Mouse (Mus musculus): ENCODE data around the gene Slc35c2. TPM values are rescaled to one million over a fixed set of nuclear protein-coding genes. Genes with fewer than 3 reads are reported as not detected.
A peak's percentile ranks its signal among the peaks of the same experiment; 100 is the strongest.

Gene Slc35c2
- total RNA-seq (2015; ENCODE audit: low replicate concordance), result 11.9 and 18.0 TPM in 2 replicates
- total RNA-seq (2017; ENCODE audit: low replicate concordance), result 5.2 and 10.5 TPM in 2 replicates

DNA sequence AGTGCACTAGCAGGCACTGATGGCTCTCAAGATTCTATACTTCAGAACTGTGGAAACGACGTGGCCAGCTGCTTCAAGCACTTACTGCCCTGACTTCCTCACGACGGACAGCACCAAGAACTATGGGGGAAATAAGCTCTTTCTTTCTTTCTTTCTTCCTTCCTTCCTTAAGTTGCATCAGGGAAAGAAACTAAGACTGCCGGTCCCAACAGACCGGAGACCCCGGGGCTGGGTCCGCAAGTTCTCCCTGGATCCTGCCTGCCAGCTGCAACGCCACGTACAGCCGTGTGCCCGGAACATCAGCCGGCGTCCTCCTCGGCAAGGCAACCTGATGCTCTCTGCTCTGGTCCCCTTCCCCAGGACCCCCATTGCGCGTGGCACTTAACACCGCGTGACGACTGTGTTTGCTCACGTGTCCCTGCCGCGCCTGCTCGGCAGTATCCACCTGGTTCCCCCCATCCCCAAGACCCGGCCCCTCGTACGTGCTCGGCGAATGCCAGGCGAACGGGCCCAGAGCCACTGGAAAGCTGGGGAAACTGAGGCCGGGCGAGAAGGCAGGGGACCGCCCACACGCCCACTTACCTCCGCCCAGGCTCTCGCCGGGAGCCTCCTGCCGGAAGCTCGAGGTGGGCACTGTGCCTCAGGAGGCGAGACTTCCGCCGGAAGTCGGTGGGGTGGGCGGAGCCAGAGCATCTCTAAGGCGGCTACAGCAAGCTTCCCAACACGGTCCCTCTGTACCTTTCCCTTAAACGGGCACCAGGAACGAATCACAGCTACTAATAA, at the start of gene Slc35c2:
Slc35c2 (minus strand) TSS at position 668 of the 783 bp plus-strand sequence.
- peak; percentile 83 for ATAC-seq (replicated peaks; ENCODE audit: low FRiP score, poor library complexity, severe bottlenecking)

GRCm38 (mm10) chr2:165337191-165337590, 49.5 kb upstream of the Slc35c2 start:
- no peak for ATAC-seq (replicated peaks; ENCODE audit: low FRiP score, poor library complexity, severe bottlenecking)

DNA sequence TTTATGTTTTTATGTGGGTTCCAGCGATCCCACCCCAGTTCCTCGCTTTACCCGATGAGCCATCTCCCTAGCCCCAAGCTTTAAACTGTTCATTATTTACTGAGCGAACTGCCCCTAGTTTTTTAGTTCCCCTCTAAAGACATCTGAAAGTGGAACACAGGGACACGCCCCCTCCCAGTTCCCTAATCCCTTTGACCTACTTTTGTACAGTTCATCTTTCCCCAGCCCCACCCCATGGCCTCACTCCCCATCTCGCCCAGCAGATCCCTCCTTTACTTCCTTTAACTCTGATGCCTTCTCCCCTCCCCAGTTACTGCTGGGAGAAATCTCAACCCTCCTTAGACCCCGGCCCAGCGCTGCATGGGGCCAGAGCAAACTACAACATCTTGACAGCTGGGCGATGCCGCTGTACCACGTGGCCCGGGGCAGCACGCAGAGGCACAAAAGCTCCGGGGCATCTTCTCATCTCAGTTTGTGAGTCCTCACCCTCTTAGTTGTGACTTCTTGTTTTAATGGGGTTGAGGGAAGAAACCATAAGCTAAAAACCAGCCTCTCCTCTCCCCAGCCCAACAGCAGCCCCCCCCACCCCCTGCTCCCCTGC, 45.0 kb upstream of the Slc35c2 start:
- ATAC-seq (replicated peaks; ENCODE audit: low FRiP score, poor library complexity, severe bottlenecking), result no peak

DNA sequence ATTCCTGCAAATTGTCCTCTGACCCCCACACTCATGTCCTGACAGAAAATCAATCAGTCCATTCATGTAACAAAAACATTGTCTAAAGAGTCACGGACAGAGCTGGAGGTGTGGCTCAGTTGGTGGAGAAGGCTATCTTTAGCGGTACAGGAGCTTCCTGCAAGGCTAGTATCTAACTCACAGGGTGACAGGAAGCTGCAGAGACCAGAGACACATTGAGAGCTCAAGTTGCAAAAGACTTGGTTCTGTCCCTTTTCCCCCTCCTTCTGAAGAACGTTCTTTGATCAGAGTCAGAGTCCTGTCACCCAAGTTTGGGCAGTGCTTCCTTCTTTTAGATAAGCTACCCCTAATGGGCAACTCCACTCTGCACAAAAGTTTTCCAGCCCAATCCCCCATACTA, 42.0 kb upstream of the Slc35c2 start:
- no peak for ATAC-seq (replicated peaks; ENCODE audit: low FRiP score, poor library complexity, severe bottlenecking)

DNA sequence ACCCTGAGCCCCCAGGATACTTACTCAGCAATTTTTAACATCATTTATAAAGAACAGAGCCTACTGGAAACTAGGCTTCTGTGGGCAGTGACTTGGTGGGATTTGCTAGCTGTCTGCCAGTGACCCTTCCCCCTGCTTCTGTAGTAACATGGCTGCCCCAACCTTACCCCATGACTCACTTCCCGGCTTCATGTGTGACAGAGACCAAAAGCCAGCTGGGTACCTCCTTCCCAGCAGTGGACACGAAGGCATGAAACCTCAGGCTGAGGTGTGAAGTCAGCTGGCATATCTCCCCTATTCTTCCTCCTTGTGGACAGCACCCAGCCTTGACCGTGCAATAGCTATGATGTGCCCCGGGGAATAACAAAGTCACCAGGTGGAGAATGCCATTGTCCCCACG, 41.1 kb upstream of the Slc35c2 start:
- no peak for ATAC-seq (replicated peaks; ENCODE audit: low FRiP score, poor library complexity, severe bottlenecking)

DNA sequence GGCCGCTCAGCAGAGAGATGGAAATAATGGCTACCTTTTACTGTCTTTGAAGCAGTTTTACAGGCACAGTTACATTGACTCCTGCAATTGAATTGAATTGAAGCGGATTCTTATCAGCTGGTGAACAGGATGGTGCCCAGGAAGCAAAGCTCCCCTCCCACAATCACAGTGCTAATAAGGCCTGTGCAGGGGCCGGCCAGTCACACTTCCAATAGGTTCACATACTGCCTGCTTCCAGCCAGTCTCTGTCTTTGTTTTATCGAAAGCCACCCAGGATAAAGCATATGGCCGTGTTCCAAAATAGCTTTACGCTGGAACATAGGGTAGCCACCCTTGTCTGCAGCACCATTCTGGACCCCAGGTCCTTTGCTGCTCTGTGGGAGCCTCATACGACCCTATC, 39.7 kb upstream of the Slc35c2 start:
- ATAC-seq (replicated peaks; ENCODE audit: low FRiP score, poor library complexity, severe bottlenecking), result no peak

DNA sequence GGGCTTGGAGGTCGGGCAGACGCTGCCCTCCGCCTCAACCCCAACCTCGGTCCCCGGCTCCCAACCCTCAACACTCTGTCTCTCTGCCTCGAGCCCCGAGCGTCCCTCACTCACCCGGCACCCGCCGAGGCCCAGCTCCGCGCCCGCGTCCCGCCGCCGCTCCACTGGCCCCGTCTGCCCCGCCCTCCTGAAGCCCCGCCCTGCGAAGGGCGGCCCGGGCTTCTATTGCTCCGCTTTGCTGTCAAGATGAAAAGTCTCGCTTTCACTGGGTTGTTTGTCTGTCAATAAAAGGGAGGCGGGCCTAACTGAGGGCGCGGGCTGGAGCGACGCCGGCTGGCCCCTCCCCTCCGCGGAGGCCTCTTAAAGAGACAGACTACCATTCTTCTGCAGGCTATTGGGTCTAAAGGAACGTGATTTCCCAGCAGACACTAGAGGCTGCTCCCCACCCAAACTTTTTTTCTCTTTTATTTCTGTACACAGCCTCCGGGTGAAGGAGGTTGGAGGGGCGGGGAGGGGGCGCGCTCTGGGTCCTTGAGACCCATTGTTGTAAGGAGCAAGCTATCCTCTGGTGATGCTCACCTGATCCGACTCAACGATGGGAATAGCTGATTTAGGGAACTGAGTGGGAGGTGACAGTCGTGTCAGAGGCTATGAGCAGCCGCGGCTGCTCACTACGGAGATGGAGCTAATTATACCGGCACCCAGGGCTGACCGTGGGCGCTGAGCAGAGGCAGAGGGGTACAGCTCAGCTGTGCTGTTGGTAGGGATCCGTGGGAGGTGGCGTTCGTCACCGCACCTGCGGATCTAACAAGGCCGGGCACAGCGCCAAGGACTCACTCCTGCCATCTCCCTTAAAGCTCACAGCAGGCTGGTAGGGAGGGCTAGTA, 38.9 kb upstream of the Slc35c2 start, which contains the start of gene Elmo2:
Elmo2 (minus strand) TSS at position 176 of the 887 bp plus-strand sequence.
- peak; percentile 97 for ATAC-seq (replicated peaks; ENCODE audit: low FRiP score, poor library complexity, severe bottlenecking)

GRCm38 (mm10) chr2:165325521-165326303, 38.0 kb upstream of the Slc35c2 start:
- ATAC-seq (replicated peaks; ENCODE audit: low FRiP score, poor library complexity, severe bottlenecking), result peak; percentile 30

DNA sequence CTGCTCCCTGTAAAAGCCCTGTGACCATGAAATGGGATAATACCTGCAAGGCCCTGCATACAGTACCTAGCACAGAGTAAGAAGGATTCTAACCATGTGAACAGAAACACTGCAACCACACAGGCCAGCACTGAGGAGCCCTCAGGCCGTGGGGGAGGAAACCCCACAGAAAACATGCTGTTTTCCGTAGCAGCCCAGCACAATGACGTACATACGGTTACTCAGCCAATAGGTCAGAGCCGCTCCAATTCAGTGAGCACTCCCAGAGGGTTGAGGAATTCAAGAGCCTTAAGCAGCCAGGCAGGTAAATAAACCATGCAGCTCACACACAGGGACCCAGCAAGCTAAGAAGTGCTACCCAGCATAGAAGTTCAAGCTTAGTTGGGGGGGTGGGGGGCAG, 36.3 kb upstream of the Slc35c2 start:
- no peak for ATAC-seq (replicated peaks; ENCODE audit: low FRiP score, poor library complexity, severe bottlenecking)

GRCm38 (mm10) chr2:165323484-165323883, 35.8 kb upstream of the Slc35c2 start:
- no peak for ATAC-seq (replicated peaks; ENCODE audit: low FRiP score, poor library complexity, severe bottlenecking)

DNA sequence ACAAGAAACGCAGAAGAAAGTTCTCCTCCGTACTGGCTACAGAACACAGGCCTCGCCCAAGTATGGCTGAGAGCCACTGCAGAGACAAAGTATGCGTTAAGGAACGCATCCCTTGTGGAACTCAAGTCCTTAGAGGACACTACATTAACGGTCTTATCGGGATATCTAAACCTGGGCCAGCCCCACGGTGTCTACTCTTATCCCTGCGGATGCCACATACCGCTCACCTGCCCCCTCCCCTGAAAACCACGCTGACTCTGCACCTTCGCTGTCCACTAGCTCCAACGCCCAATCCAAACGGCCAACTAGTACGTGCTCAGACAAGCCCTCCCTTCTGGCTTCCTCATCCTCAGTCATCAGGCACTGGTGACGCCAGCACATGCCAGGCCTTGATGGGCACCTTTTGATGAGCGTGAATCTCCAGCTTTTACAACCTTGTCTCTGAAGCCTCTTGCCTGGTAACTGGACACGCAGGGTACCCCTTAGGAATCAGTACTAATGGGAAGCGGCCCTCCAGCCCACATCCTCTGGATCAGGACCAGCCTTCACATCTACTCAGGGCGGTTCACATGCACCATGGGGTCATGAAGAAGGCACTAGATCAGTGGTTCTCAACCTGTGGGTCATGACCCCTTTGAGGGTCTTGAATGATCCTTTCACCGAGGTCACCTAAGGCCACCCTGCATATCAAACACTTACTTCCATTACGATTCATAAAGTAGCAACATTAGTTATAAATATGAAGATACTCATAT, 34.5 kb upstream of the Slc35c2 start:
- no peak for ATAC-seq (replicated peaks; ENCODE audit: low FRiP score, poor library complexity, severe bottlenecking)

- ATAC-seq (replicated peaks; ENCODE audit: low FRiP score, poor library complexity, severe bottlenecking), result no peak
Measured at GRCm38 (mm10) chr2:165321381-165321888, 33.8 kb upstream of the Slc35c2 start.

- no peak for ATAC-seq (replicated peaks; ENCODE audit: low FRiP score, poor library complexity, severe bottlenecking)
Measured at GRCm38 (mm10) chr2:165320531-165321150, 33.0 kb upstream of the Slc35c2 start.

DNA sequence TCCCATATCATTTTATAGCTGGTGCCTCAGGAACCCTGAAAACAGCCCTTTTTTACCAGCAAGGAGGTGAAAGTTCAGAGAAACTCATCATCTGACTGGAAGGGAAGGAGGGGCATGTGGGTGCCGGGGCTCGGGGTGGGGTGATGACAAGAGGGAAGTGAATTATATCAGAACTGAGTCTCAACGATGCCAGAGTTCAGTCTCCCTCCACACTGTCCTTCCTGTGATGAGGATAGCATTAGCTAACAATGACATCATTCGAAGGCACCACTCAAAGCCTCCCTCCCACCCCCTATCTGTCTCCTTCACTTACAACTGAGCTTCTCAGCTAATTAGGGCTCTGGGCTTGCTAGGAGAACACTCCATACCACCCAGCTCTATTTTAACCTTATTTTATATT, 31.8 kb upstream of the Slc35c2 start:
- no peak for ATAC-seq (replicated peaks; ENCODE audit: low FRiP score, poor library complexity, severe bottlenecking)

DNA sequence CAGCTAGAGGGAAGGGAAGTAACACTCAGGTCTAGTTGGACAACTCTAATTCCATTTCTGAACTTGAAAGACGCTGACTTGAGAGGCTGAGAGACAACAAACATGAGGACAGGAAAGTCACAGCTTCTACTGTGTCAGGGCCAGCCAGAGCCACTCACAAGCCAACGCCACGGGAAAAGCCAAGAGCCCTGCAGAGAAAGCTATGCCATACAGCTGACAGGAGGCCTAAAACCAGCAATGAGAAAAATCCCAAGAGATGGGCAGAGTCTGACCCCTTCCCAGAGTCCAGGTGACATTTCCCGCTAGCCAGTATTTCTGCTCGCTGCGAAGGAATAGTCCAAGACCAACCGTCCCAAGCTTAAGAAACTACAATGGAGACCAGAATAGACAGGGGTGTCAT, 31.3 kb upstream of the Slc35c2 start:
- no peak for ATAC-seq (replicated peaks; ENCODE audit: low FRiP score, poor library complexity, severe bottlenecking)

- ATAC-seq (replicated peaks; ENCODE audit: low FRiP score, poor library complexity, severe bottlenecking), result no peak
Measured at GRCm38 (mm10) chr2:165317621-165318263, 30.1 kb upstream of the Slc35c2 start.

- no peak for ATAC-seq (replicated peaks; ENCODE audit: low FRiP score, poor library complexity, severe bottlenecking)
Measured at GRCm38 (mm10) chr2:165316837-165317473, 29.3 kb upstream of the Slc35c2 start.
